Mouse (Mus musculus) adrenal gland, postnatal 36 days (tissue): ENCODE data around the gene Tarbp2. TPM values are rescaled to one million over a fixed set of nuclear protein-coding genes. Genes with fewer than 3 reads are reported as not detected.

Source experiments
- total RNA-seq, 2 experiments: library from RNA; stranded (reverse); gene quantifications; 2 replicates each; pipeline ENCODE4 v1.2.3; 2021

Tarbp2 gene
- total RNA-seq, 2 experiments from 2014 or later = 32.5 to 33.5 TPM

Other genes with a start within 250 kb of the Tarbp2 start
- gene Gm9918, start 247.6 kb upstream of the Tarbp2 start, total RNA-seq = not detected
- gene Mfsd5, start 238.7 kb upstream of the Tarbp2 start, total RNA-seq = 10 to 100 TPM; 39.0 to 40.0 TPM
- 1 to 10 TPM; 3.2 to 3.6 TPM for gene Espl1, start 221.9 kb upstream of the Tarbp2 start, total RNA-seq
- gene Pfdn5, start 192.1 kb upstream of the Tarbp2 start, total RNA-seq = 100 to 1,000 TPM; 420 TPM
- 10 to 100 TPM; 59.0 to 59.1 TPM for gene Myg1, start 186.5 kb upstream of the Tarbp2 start, total RNA-seq
- 10 to 100 TPM; 13.7 to 16.2 TPM for gene Aaas, start 167.4 kb upstream of the Tarbp2 start, total RNA-seq
- gene Sp7, start 151.0 kb upstream of the Tarbp2 start, total RNA-seq = under 1 TPM in 1 of 2 experiments, not detected in 1; 0.16 TPM
- 10 to 100 TPM; 78.9 to 79.7 TPM for gene Sp1, start 112.0 kb upstream of the Tarbp2 start, total RNA-seq
- gene Amhr2, start 72.8 kb upstream of the Tarbp2 start, total RNA-seq = 1 to 10 TPM; 1.2 to 2.5 TPM
- 100 to 1,000 TPM; 112 to 116 TPM for gene Prr13, start 59.2 kb upstream of the Tarbp2 start, total RNA-seq
- 100 to 1,000 TPM; 724 to 759 TPM for gene Pcbp2, start 47.7 kb upstream of the Tarbp2 start, total RNA-seq
- not detected for gene Gm10337, start 14.5 kb upstream of the Tarbp2 start, total RNA-seq
- 1 to 10 TPM; 8.0 to 8.9 TPM for gene Map3k12, start 1.1 kb upstream of the Tarbp2 start, total RNA-seq
- 1 to 10 TPM; 2.5 to 3.6 TPM for gene Npff, start 6.8 kb downstream of the Tarbp2 start, total RNA-seq
- 1 to 10 TPM; 1.2 to 1.4 TPM for gene Gm28047, start 106.9 kb downstream of the Tarbp2 start, total RNA-seq
- 10 to 100 TPM; 65.5 to 66.3 TPM for gene Atf7, start 107.3 kb downstream of the Tarbp2 start, total RNA-seq
- gene Atp5g2, start 154.2 kb downstream of the Tarbp2 start, total RNA-seq = 10 to 100 TPM; 16.8 to 20.8 TPM
- 100 to 1,000 TPM in 1 of 2 experiments, 10 to 100 TPM in 1; 92.7 to 110 TPM for gene Calcoco1, start 204.0 kb downstream of the Tarbp2 start, total RNA-seq